Mouse (Mus musculus): ENCODE results near the gene Bdh2. TPM values are rescaled to one million over a fixed set of nuclear protein-coding genes. Genes with fewer than 3 reads are reported as not detected.

Bdh2 gene
- polyA plus RNA-seq, 1 experiment from 2014 or later, result 14.7 TPM

DNA sequence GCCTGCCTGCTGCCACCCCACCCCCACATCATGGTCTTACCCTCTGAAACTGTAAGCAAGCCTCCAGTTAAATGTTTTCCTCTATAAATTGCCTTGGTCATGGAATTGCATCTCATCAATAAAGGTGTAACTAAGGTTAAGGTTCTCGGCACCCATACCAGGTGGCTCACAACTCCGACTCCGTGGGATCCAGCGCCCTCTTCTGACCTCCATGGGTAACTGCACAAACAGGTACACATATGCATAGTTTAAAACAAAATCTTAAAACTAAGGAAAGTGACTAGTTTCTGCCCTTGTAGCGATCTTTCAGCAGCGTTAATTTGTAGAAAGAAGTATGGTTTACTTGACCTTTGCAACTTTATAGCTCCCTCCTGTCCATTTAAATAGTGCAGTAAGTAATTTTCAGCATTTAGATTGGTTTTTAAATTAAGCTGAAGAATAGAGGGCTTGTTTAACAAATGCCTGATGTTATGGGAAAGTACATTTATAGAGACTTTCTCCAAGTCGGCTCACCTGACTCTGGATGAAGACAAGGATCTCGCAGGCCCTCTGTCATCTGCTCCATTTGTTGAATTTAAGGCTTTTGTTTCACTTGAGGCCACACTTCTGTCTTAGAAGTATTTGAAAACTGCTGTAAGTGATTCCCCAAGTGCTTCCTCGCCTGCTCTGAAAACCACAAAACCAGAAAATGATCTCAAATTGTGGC, 34.9 kb downstream of the Bdh2 start:
- Histone ChIP-seq H3K9me3 (replicated peaks; ENCODE audit: control insufficient read depth, low read length) (no peaks in the 10 kb centered on the region), H3K9ac (replicated peaks; ENCODE audit: low read length) (no peak overlapping the region), H3K4me2 (ENCODE audit: low read depth, low read length) (no peak overlapping the region), H3K4me3 (ENCODE audit: low read depth, low read length) (no peak overlapping the region), H3K36me3 (replicated peaks; ENCODE audit: control insufficient read depth, insufficient read depth, low read depth, low read length) (no peaks in the 10 kb centered on the region), H3K27me3 (ENCODE audit: control insufficient read depth, insufficient read depth, low read length) (no peaks in the 10 kb centered on the region), H3K27ac (replicated peaks; ENCODE audit: low read depth, low read length) (no peak overlapping the region), H3K4me1 (ENCODE audit: control insufficient read depth, insufficient read depth, low read length) (no peaks in the 10 kb centered on the region)
- DNase-seq (ENCODE audit: low spot score), result no peak
- ATAC-seq (replicated peaks; ENCODE audit: insufficient number of reproducible peaks, low FRiP score, low TSS enrichment, low read depth), result no peak
- WGBS, result 87% methylated on average over 9 of the region's 9 CpGs

- ATAC-seq (replicated peaks; ENCODE audit: insufficient number of reproducible peaks, low FRiP score, low TSS enrichment, low read depth) (no peak), DNase-seq (ENCODE audit: low spot score) (no peak)
- WGBS, result 85% methylated on average over 11 of the region's 11 CpGs
- no peaks in the 10 kb centered on the region for H3K9me3 ChIP-seq (replicated peaks; ENCODE audit: control insufficient read depth, low read length)
- no peak overlapping the region for H3K4me3 ChIP-seq (ENCODE audit: low read depth, low read length)
- H3K27me3 ChIP-seq (ENCODE audit: control insufficient read depth, insufficient read depth, low read length), result no peaks in the 10 kb centered on the region
- no peak overlapping the region for H3K9ac ChIP-seq (replicated peaks; ENCODE audit: low read length)
- no peak overlapping the region for H3K27ac ChIP-seq (replicated peaks; ENCODE audit: low read depth, low read length)
- H3K4me1 ChIP-seq (ENCODE audit: control insufficient read depth, insufficient read depth, low read length), result no peaks in the 10 kb centered on the region
- no peaks in the 10 kb centered on the region for H3K36me3 ChIP-seq (replicated peaks; ENCODE audit: control insufficient read depth, insufficient read depth, low read depth, low read length)
- H3K4me2 ChIP-seq (ENCODE audit: low read depth, low read length), result no peak overlapping the region
These were observed 37.3 kb downstream of the Bdh2 start for GRCm38 (mm10) chr3:135318331-135318730.

DNA sequence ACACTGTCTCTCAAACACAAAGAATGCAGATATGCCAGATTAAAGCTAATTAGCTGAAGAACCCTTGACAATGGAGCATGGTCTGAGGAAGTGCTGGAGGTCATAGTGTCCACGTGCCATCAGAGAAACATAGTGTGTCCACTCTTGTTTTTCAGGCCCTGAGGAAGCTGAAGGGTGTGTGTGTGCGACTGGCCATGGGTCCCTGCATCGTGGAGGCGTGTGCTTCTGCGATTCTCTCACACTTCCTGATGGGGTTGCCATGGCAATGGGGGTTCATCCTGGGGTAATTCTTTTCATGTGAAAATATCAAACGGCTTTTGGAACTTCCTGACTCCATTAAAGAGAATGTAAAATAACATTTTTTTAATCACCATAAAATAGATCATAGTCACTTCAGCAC, 43.3 kb downstream of the Bdh2 start:
- 66% methylated on average over 6 of the region's 6 CpGs for WGBS
- Histone ChIP-seq H3K4me2 (ENCODE audit: low read depth, low read length) (no peak overlapping the region), H3K4me1 (ENCODE audit: control insufficient read depth, insufficient read depth, low read length) (no peaks in the 10 kb centered on the region), H3K4me3 (ENCODE audit: low read depth, low read length) (no peak overlapping the region), H3K9ac (replicated peaks; ENCODE audit: low read length) (no peak overlapping the region), H3K36me3 (replicated peaks; ENCODE audit: control insufficient read depth, insufficient read depth, low read depth, low read length) (no peaks in the 10 kb centered on the region), H3K27me3 (ENCODE audit: control insufficient read depth, insufficient read depth, low read length) (no peaks in the 10 kb centered on the region), H3K27ac (replicated peaks; ENCODE audit: low read depth, low read length) (no peak overlapping the region), H3K9me3 (replicated peaks; ENCODE audit: control insufficient read depth, low read length) (no peaks in the 10 kb centered on the region)
- DNase-seq (ENCODE audit: low spot score), result no peak
- no peak for ATAC-seq (replicated peaks; ENCODE audit: insufficient number of reproducible peaks, low FRiP score, low TSS enrichment, low read depth)

GRCm38 (mm10) chr3:135327176-135327575, 46.2 kb downstream of the Bdh2 start:
- no peaks in the 10 kb centered on the region for H3K4me1 ChIP-seq (ENCODE audit: control insufficient read depth, insufficient read depth, low read length)
- WGBS, result 79% methylated on average over 6 of the region's 6 CpGs
- H3K4me2 ChIP-seq (ENCODE audit: low read depth, low read length), result no peak overlapping the region
- H3K9me3 ChIP-seq (replicated peaks; ENCODE audit: control insufficient read depth, low read length), result no peaks in the 10 kb centered on the region
- no peaks in the 10 kb centered on the region for H3K36me3 ChIP-seq (replicated peaks; ENCODE audit: control insufficient read depth, insufficient read depth, low read depth, low read length)
- DNase-seq (ENCODE audit: low spot score) (no peak), ATAC-seq (replicated peaks; ENCODE audit: insufficient number of reproducible peaks, low FRiP score, low TSS enrichment, low read depth) (no peak)
- no peak overlapping the region for H3K4me3 ChIP-seq (ENCODE audit: low read depth, low read length)
- H3K27me3 ChIP-seq (ENCODE audit: control insufficient read depth, insufficient read depth, low read length), result no peaks in the 10 kb centered on the region
- H3K27ac ChIP-seq (replicated peaks; ENCODE audit: low read depth, low read length), result no peak overlapping the region
- H3K9ac ChIP-seq (replicated peaks; ENCODE audit: low read length), result no peak overlapping the region

- H3K4me1 ChIP-seq (ENCODE audit: control insufficient read depth, insufficient read depth, low read length), result no peaks in the 10 kb centered on the region
- H3K4me2 ChIP-seq (ENCODE audit: low read depth, low read length), result no peak overlapping the region
- H3K4me3 ChIP-seq (ENCODE audit: low read depth, low read length), result no peak overlapping the region
- 53% methylated on average over 2 of the region's 2 CpGs for WGBS
- DNase-seq (ENCODE audit: low spot score), result no peak
- H3K27ac ChIP-seq (replicated peaks; ENCODE audit: low read depth, low read length), result no peak overlapping the region
- no peaks in the 10 kb centered on the region for H3K27me3 ChIP-seq (ENCODE audit: control insufficient read depth, insufficient read depth, low read length)
- H3K9me3 ChIP-seq (replicated peaks; ENCODE audit: control insufficient read depth, low read length), result no peaks in the 10 kb centered on the region
- no peak for ATAC-seq (replicated peaks; ENCODE audit: insufficient number of reproducible peaks, low FRiP score, low TSS enrichment, low read depth)
- H3K36me3 ChIP-seq (replicated peaks; ENCODE audit: control insufficient read depth, insufficient read depth, low read depth, low read length), result no peaks in the 10 kb centered on the region
- H3K9ac ChIP-seq (replicated peaks; ENCODE audit: low read length), result no peak overlapping the region
These were observed 46.6 kb downstream of the Bdh2 start for GRCm38 (mm10) chr3:135327601-135328000.

- peak; percentile 55 for DNase-seq (ENCODE audit: low spot score)
- no peaks in the 10 kb centered on the region for H3K36me3 ChIP-seq (replicated peaks; ENCODE audit: control insufficient read depth, insufficient read depth, low read depth, low read length)
- H3K4me2 ChIP-seq (ENCODE audit: low read depth, low read length), result no peak overlapping the region
- no peak overlapping the region for H3K4me3 ChIP-seq (ENCODE audit: low read depth, low read length)
- H3K27me3 ChIP-seq (ENCODE audit: control insufficient read depth, insufficient read depth, low read length), result no peaks in the 10 kb centered on the region
- 37% methylated on average over 3 of the region's 3 CpGs for WGBS
- H3K9me3 ChIP-seq (replicated peaks; ENCODE audit: control insufficient read depth, low read length), result no peaks in the 10 kb centered on the region
- ATAC-seq (replicated peaks; ENCODE audit: insufficient number of reproducible peaks, low FRiP score, low TSS enrichment, low read depth), result no peak
- no peak overlapping the region for H3K9ac ChIP-seq (replicated peaks; ENCODE audit: low read length)
- no peaks in the 10 kb centered on the region for H3K4me1 ChIP-seq (ENCODE audit: control insufficient read depth, insufficient read depth, low read length)
- no peak overlapping the region for H3K27ac ChIP-seq (replicated peaks; ENCODE audit: low read depth, low read length)
These were observed 47.5 kb downstream of the Bdh2 start for GRCm38 (mm10) chr3:135328560-135328959.

- Histone ChIP-seq H3K27me3 (ENCODE audit: control insufficient read depth, insufficient read depth, low read length) (no peaks in the 10 kb centered on the region), H3K4me1 (ENCODE audit: control insufficient read depth, insufficient read depth, low read length) (no peaks in the 10 kb centered on the region), H3K4me3 (ENCODE audit: low read depth, low read length) (no peak overlapping the region), H3K9me3 (replicated peaks; ENCODE audit: control insufficient read depth, low read length) (no peaks in the 10 kb centered on the region), H3K4me2 (ENCODE audit: low read depth, low read length) (no peak overlapping the region), H3K27ac (replicated peaks; ENCODE audit: low read depth, low read length) (no peak overlapping the region), H3K36me3 (replicated peaks; ENCODE audit: control insufficient read depth, insufficient read depth, low read depth, low read length) (no peaks in the 10 kb centered on the region), H3K9ac (replicated peaks; ENCODE audit: low read length) (no peak overlapping the region)
- ATAC-seq (replicated peaks; ENCODE audit: insufficient number of reproducible peaks, low FRiP score, low TSS enrichment, low read depth) (no peak), DNase-seq (ENCODE audit: low spot score) (no peak)
These were observed 51.7 kb downstream of the Bdh2 start for GRCm38 (mm10) chr3:135332691-135333090.

- 39% methylated on average over 4 of the region's 4 CpGs for WGBS
- no peaks in the 10 kb centered on the region for H3K27me3 ChIP-seq (ENCODE audit: control insufficient read depth, insufficient read depth, low read length)
- ATAC-seq (replicated peaks; ENCODE audit: insufficient number of reproducible peaks, low FRiP score, low TSS enrichment, low read depth) (no peak), DNase-seq (ENCODE audit: low spot score) (no peak)
- H3K9ac ChIP-seq (replicated peaks; ENCODE audit: low read length), result no peak overlapping the region
- H3K27ac ChIP-seq (replicated peaks; ENCODE audit: low read depth, low read length), result no peak overlapping the region
- no peak overlapping the region for H3K4me3 ChIP-seq (ENCODE audit: low read depth, low read length)
- no peaks in the 10 kb centered on the region for H3K9me3 ChIP-seq (replicated peaks; ENCODE audit: control insufficient read depth, low read length)
- H3K36me3 ChIP-seq (replicated peaks; ENCODE audit: control insufficient read depth, insufficient read depth, low read depth, low read length), result no peaks in the 10 kb centered on the region
- no peaks in the 10 kb centered on the region for H3K4me1 ChIP-seq (ENCODE audit: control insufficient read depth, insufficient read depth, low read length)
- no peak overlapping the region for H3K4me2 ChIP-seq (ENCODE audit: low read depth, low read length)
These were observed 52.7 kb downstream of the Bdh2 start for GRCm38 (mm10) chr3:135333763-135334162.

Measured in embryonic facial prominence, embryonic 11.5 days (tissue).